Mouse (Mus musculus) CD4-positive, CD25-positive, alpha-beta regulatory T cell, adult 2 months (primary cell): ENCODE results near the gene Sbk2.
"Not testable (repeated sequence)": the region's sequence is repeated elsewhere in the genome, so short reads cannot be mapped to it uniquely, and the experiment has no call there.

ENCODE experiments used
- DNase-seq: peaks from one replicate; pipeline ENCODE4 v3.0.0-alpha.2; 2012; ENCODE audit warnings: low read depth, low spot score

Gene Sbk2

GRCm38 (mm10) chr7:4964272-4964671 lies at the start of gene Sbk2:
Sbk2 (minus strand) TSS chr7:4964406.
- peak; percentile 81 for DNase-seq

GRCm38 (mm10) chr7:5012681-5013513 lies 48.7 kb upstream of the Sbk2 start:
- no peak for DNase-seq

- DNase-seq, result no peak
Measured at GRCm38 (mm10) chr7:5008229-5008628, 44.0 kb upstream of the Sbk2 start.

GRCm38 (mm10) chr7:5002876-5003275 lies 38.7 kb upstream of the Sbk2 start:
- DNase-seq, result not testable (repeated sequence)

GRCm38 (mm10) chr7:4999876-5000275 lies 35.7 kb upstream of the Sbk2 start:
- peak; percentile 69 for DNase-seq

GRCm38 (mm10) chr7:4996934-4997333 lies 32.7 kb upstream of the Sbk2 start:
- no peak for DNase-seq

GRCm38 (mm10) chr7:4996003-4996895 lies 32.0 kb upstream of the Sbk2 start, which contains the start of gene Zfp579:
Zfp579 (minus strand) TSS chr7:4996158.
- DNase-seq, result peak; percentile 87

GRCm38 (mm10) chr7:4995268-4996002 lies 31.2 kb upstream of the Sbk2 start:
- no peak for DNase-seq

- DNase-seq, result no peak
Measured at GRCm38 (mm10) chr7:4993999-4994788, 30.0 kb upstream of the Sbk2 start.

- no peak for DNase-seq
Measured at GRCm38 (mm10) chr7:4993347-4993998, 29.3 kb upstream of the Sbk2 start.

GRCm38 (mm10) chr7:4988250-4988649 lies 24.0 kb upstream of the Sbk2 start:
- DNase-seq, result no peak

- DNase-seq, result peak; percentile 28
Measured at GRCm38 (mm10) chr7:4976832-4977231, 12.6 kb upstream of the Sbk2 start.

- DNase-seq, result no peak
Measured at GRCm38 (mm10) chr7:4975455-4975854, 11.2 kb upstream of the Sbk2 start.

- DNase-seq, result no peak
Measured at GRCm38 (mm10) chr7:4972321-4973047, 8.3 kb upstream of the Sbk2 start.

- no peak for DNase-seq
Measured at GRCm38 (mm10) chr7:4971710-4972109, 7.5 kb upstream of the Sbk2 start.

GRCm38 (mm10) chr7:4971068-4971467 lies 6.9 kb upstream of the Sbk2 start, which contains the start of gene Sbk3:
Sbk3 (minus strand) TSS chr7:4971168.
- DNase-seq, result no peak

- DNase-seq, result no peak
Measured at GRCm38 (mm10) chr7:4964988-4965387, 782 bp upstream of the Sbk2 start.

- no peak for DNase-seq
Measured at GRCm38 (mm10) chr7:4963527-4963926, 679 bp downstream of the Sbk2 start.

GRCm38 (mm10) chr7:4957361-4957760 lies 6.8 kb downstream of the Sbk2 start:
- DNase-seq, result no peak
